ENCODE assay signal across 17 mouse cellular contexts in genomic region chr5:125130406-125130805, GRCm38 (mm10). TPM values are rescaled to one million over a fixed set of nuclear protein-coding genes. Genes with fewer than 3 reads are reported as not detected.
DNase-seq lines count a peak whose midpoint lies in the region; ATAC-seq and TF ChIP-seq lines count a peak whose summit lies in the region.
"Had no signal": no experiment of that assay in that cellular context is flagged by ENCODE, and none has a peak within 500 bp of the region (broad histone marks: within the 10 kb centered on the region; RNA-seq: fewer than 3 reads in every experiment).

No protein-coding gene starts in this region.

- TF ChIP-seq CTCF in hindbrain, postnatal 0 days (IDR thresholded peaks at IDR 0.05; ENCODE audit: low read depth): no peak

- H3K27ac ChIP-seq in hindbrain, embryonic 10.5 days: peak overlapping the region; percentile 75
- no peak overlapping the region for H3K27ac ChIP-seq in hindbrain, postnatal 0 days
- H3K27ac ChIP-seq in embryonic facial prominence, embryonic 10.5 days (replicated peaks): peak overlapping the region; percentile 7
- H3K27ac ChIP-seq in embryonic facial prominence, embryonic 15.5 days (replicated peaks): no peak overlapping the region
- H3K27ac ChIP-seq in limb, embryonic 12.5 days: peak overlapping the region; percentile 75; the same call in 1 of the 2 replicates
- H3K27ac ChIP-seq: intestine, embryonic 15.5 days; kidney, postnatal 0 days; liver, embryonic 12.5 days had no signal

- 90% methylated on average over 3 of the region's 3 CpGs for WGBS in hindbrain, embryonic 10.5 days
- WGBS in hindbrain, postnatal 0 days: 77% methylated on average over 3 of the region's 3 CpGs
- 96% methylated on average over 3 of the region's 3 CpGs for WGBS in embryonic facial prominence, embryonic 10.5 days
- 81% methylated on average over 3 of the region's 3 CpGs for WGBS in embryonic facial prominence, embryonic 15.5 days
- 84% methylated on average over 3 of the region's 3 CpGs for WGBS in limb, embryonic 12.5 days

- H3K9me3 ChIP-seq in hindbrain, embryonic 10.5 days: no peaks in the 10 kb centered on the region
- no peaks in the 10 kb centered on the region for H3K9me3 ChIP-seq in hindbrain, postnatal 0 days (ENCODE audit: low read length)
- no peaks in the 10 kb centered on the region for H3K9me3 ChIP-seq in embryonic facial prominence, embryonic 10.5 days
- H3K9me3 ChIP-seq in embryonic facial prominence, embryonic 15.5 days (replicated peaks): no peaks in the 10 kb centered on the region
- H3K9me3 ChIP-seq in limb, embryonic 12.5 days: no peaks in the 10 kb centered on the region
- H3K9me3 ChIP-seq: intestine, embryonic 15.5 days; liver, embryonic 12.5 days; lung, embryonic 15.5 days had no signal

- peaks cover 95% of the 10 kb centered on the region for H3K4me1 ChIP-seq in hindbrain, embryonic 10.5 days (replicated peaks)
- H3K4me1 ChIP-seq in hindbrain, postnatal 0 days (ENCODE audit: insufficient read depth, low read length): peaks cover 76% of the 10 kb centered on the region
- peaks cover 88% of the 10 kb centered on the region for H3K4me1 ChIP-seq in embryonic facial prominence, embryonic 10.5 days
- peaks cover 91% of the 10 kb centered on the region for H3K4me1 ChIP-seq in embryonic facial prominence, embryonic 15.5 days
- H3K4me1 ChIP-seq in limb, embryonic 12.5 days (replicated peaks): peaks cover 82% of the 10 kb centered on the region

- H3K4me2 ChIP-seq in hindbrain, postnatal 0 days (ENCODE audit: low read depth, low read length): no peak overlapping the region
- H3K4me2 ChIP-seq in embryonic facial prominence, embryonic 15.5 days (replicated peaks): no peak overlapping the region
- H3K4me2 ChIP-seq in limb, embryonic 12.5 days: no peak overlapping the region
- H3K4me2 ChIP-seq: intestine, embryonic 15.5 days; liver, embryonic 12.5 days; lung, embryonic 15.5 days had no signal

- no peaks in the 10 kb centered on the region for H3K27me3 ChIP-seq in hindbrain, embryonic 10.5 days (ENCODE audit: insufficient read depth, poor library complexity, severe bottlenecking)
- no peaks in the 10 kb centered on the region for H3K27me3 ChIP-seq in hindbrain, postnatal 0 days (ENCODE audit: insufficient read depth, low read length)
- H3K27me3 ChIP-seq in embryonic facial prominence, embryonic 10.5 days (replicated peaks; ENCODE audit: low read depth, poor library complexity, severe bottlenecking): no peaks in the 10 kb centered on the region
- no peaks in the 10 kb centered on the region for H3K27me3 ChIP-seq in embryonic facial prominence, embryonic 15.5 days
- no peaks in the 10 kb centered on the region for H3K27me3 ChIP-seq in limb, embryonic 12.5 days
- H3K27me3 ChIP-seq: intestine, embryonic 15.5 days; liver, embryonic 12.5 days; lung, embryonic 15.5 days had no signal

- H3K4me3 ChIP-seq in hindbrain, embryonic 10.5 days: no peak overlapping the region
- no peak overlapping the region for H3K4me3 ChIP-seq in hindbrain, postnatal 0 days (ENCODE audit: low read length)
- H3K4me3 ChIP-seq in embryonic facial prominence, embryonic 10.5 days: no peak overlapping the region
- no peak overlapping the region for H3K4me3 ChIP-seq in embryonic facial prominence, embryonic 15.5 days (replicated peaks)
- H3K4me3 ChIP-seq in limb, embryonic 12.5 days (replicated peaks): no peak overlapping the region
- H3K4me3 ChIP-seq: intestine, embryonic 15.5 days; liver, embryonic 12.5 days; lung, embryonic 15.5 days had no signal

- no peak for ATAC-seq in hindbrain, postnatal 0 days
- ATAC-seq in embryonic facial prominence, embryonic 15.5 days (ENCODE audit: insufficient number of reproducible peaks, low FRiP score, low TSS enrichment, low read depth): no peak
- no peak for ATAC-seq in limb, embryonic 12.5 days (ENCODE audit: insufficient number of reproducible peaks, insufficient read depth, low FRiP score, low TSS enrichment, low read depth)
- ATAC-seq: CD4-positive, CD25-positive, alpha-beta regulatory T cell, adult 4 months; intestine, embryonic 15.5 days; liver, embryonic 12.5 days had no signal

- H3K9ac ChIP-seq in hindbrain, postnatal 0 days (replicated peaks; ENCODE audit: low read length): no peak overlapping the region
- peak overlapping the region; percentile 18; the same call in 1 of the 2 replicates for H3K9ac ChIP-seq in embryonic facial prominence, embryonic 15.5 days
- H3K9ac ChIP-seq in limb, embryonic 12.5 days (replicated peaks): 0 out of 2 replicates have a peak overlapping the region, but pooled peaks have one; percentile 2
- H3K9ac ChIP-seq: intestine, embryonic 15.5 days; liver, embryonic 12.5 days had no signal

- H3K36me3 ChIP-seq in hindbrain, embryonic 10.5 days: 0 out of 2 replicates have a peak, but pooled peaks cover 4% of the 10 kb centered on the region
- no peaks in the 10 kb centered on the region for H3K36me3 ChIP-seq in hindbrain, postnatal 0 days (ENCODE audit: insufficient read depth, low read length)
- H3K36me3 ChIP-seq in embryonic facial prominence, embryonic 10.5 days (replicated peaks): peaks cover 7% of the 10 kb centered on the region; the same call in 1 of the 2 replicates
- H3K36me3 ChIP-seq in embryonic facial prominence, embryonic 15.5 days: no peaks in the 10 kb centered on the region
- H3K36me3 ChIP-seq in limb, embryonic 12.5 days: 0 out of 2 replicates have a peak, but pooled peaks cover 11% of the 10 kb centered on the region
- H3K36me3 ChIP-seq: intestine, embryonic 15.5 days; liver, embryonic 12.5 days; lung, embryonic 15.5 days had no signal

- DNase-seq in hindbrain, embryonic 10.5 days (ENCODE audit: low spot score): no peak
- DNase-seq in hindbrain, postnatal 0 days (ENCODE audit: low spot score): no peak
- DNase-seq in embryonic facial prominence, embryonic 10.5 days (ENCODE audit: low spot score): no peak
- DNase-seq in layer of hippocampus, postnatal 36 days: no peak
- DNase-seq in layer of hippocampus, adult 8-10 months (ENCODE audit: low spot score in 2 of 2): no peak
- DNase-seq: adrenal gland, adult 2 months; cerebellum, adult 2 months; heart, postnatal 14 days; layer of hippocampus, adult 9-11 months; right cerebral cortex, postnatal 25 days had no signal

RNA-seq across cellular contexts. Expression of gene Ncor2, which starts 48.6 kb away (rescaled TPM):
- 18.1 and 19.7 TPM in 2 replicates for polyA plus RNA-seq in hindbrain, embryonic 10.5 days (2016; fragmentation: Nextera tagmentation; extraction: Ambion mirVana)
- 35.4 and 37.5 TPM in 2 replicates for total RNA-seq in hindbrain, postnatal 0 days (2014; rRNA removed)
- 20.9 and 22.7 TPM in 2 replicates for polyA plus RNA-seq in hindbrain, postnatal 0 days (2015; fragmentation: Nextera tagmentation; extraction: Ambion mirVana)
- polyA plus RNA-seq in embryonic facial prominence, embryonic 10.5 days (2016; fragmentation: Nextera tagmentation; extraction: Ambion mirVana): 19.2 and 19.8 TPM in 2 replicates
- polyA plus RNA-seq in embryonic facial prominence, embryonic 15.5 days (2015; fragmentation: Nextera tagmentation; extraction: Ambion mirVana): 39.3 and 41.8 TPM in 2 replicates
- 27.2 and 29.4 TPM in 2 replicates for polyA plus RNA-seq in limb, embryonic 12.5 days (2016; fragmentation: Nextera tagmentation; extraction: Ambion mirVana)
- 100 to 1,000 TPM; 266 to 300 TPM for total RNA-seq in layer of hippocampus, postnatal 36 days (2021)
- 100 to 1,000 TPM; 246 to 324 (median 271) TPM for total RNA-seq in layer of hippocampus, adult 8-10 months (2022)

Comparison
In these comparisons a context has a peak if more than half of its experiments do, and no peak if none do; other contexts are left out.
1. H3K27ac ChIP-seq: peak in hindbrain, embryonic 10.5 days (single experiment), embryonic facial prominence, embryonic 10.5 days (single experiment) and limb, embryonic 12.5 days (single experiment); none in hindbrain, postnatal 0 days (single experiment) and embryonic facial prominence, embryonic 15.5 days (single experiment).